Mouse (Mus musculus) T-helper 17 cell (primary cell): Measurements from ENCODE around the gene Sephs1.

Experiments
- in situ Hi-C, 2 experiments: fragments of 300-600 bp; cut with MboI, MseI; formaldehyde crosslinking; loops; 1 replicate in 1 of 2; 2 replicates in 1 of 2; pipeline ENCODE4 v1.15.1; 2025; ENCODE audit warnings: high pct_unique_total_duplicates in 2 of 2

Gene Sephs1

DNA sequence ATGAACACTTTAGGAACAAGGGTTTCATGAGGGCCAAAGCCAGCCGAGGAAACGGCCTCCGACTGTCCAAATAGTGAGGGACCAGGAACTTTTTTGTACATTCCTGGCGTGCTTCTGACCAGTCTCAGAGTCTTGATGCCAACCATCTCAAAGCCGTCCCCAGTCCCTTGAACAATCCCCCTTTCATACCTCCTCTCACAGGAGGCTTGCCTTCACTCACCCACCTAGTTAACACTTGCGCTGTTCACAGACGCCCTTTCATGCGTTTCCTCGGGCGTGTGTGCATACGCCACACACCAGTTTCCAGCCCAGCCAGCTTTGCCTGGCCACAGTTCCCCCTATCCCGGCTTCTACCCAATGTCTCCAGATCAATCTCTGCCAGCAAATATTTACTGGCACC lies 76.7 kb downstream of the Sephs1 start:
- in situ Hi-C loops = loop anchor here in 1 of 2 experiments (25.0 kb wide), 1 partner anchor 921 kb away; no protein-coding TSS in a partner anchor
